Mouse (Mus musculus): Measurements from ENCODE around the gene Zfhx2. TPM values are rescaled to one million over a fixed set of nuclear protein-coding genes. Genes with fewer than 3 reads are reported as not detected.

Gene Zfhx2
- polyA plus RNA-seq, 1 experiment from 2014 or later: 39.9 TPM

DNA sequence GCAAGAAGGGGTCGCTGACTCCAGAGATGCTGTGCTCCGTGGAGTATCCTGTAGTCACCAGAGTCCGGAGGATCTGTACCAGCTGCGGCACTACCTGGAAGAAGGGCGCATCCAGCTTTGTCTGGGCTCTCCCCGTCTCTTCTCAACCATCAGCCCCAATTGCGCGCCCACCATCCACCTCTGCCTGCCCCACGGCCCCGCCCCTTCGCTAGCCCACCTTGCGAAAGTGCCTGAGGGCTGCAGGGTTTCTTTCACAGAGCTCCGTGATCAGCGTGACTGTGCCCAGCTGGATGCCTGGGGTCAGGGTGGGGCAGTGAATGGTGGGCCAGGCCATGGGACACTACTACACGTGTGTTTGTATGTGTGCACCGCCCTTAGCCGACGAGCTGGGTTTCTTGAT, 12.2 kb upstream of the Zfhx2 start:
- ATAC-seq: no peak
- H3K27me3 ChIP-seq: peaks cover 11% of the 10 kb centered on the region; the same call in 1 of the 2 replicates
- no peaks in the 10 kb centered on the region for H3K36me3 ChIP-seq
- no peak overlapping the region for H3K4me3 ChIP-seq (replicated peaks)
- H3K9me3 ChIP-seq: no peaks in the 10 kb centered on the region
- H3K4me1 ChIP-seq (replicated peaks): peaks cover 39% of the 10 kb centered on the region
- H3K27ac ChIP-seq: no peak overlapping the region
- WGBS: 85% methylated on average over 18 of the region's 18 CpGs
- H3K9ac ChIP-seq (replicated peaks): no peak overlapping the region
- H3K4me2 ChIP-seq (replicated peaks): no peak overlapping the region

DNA sequence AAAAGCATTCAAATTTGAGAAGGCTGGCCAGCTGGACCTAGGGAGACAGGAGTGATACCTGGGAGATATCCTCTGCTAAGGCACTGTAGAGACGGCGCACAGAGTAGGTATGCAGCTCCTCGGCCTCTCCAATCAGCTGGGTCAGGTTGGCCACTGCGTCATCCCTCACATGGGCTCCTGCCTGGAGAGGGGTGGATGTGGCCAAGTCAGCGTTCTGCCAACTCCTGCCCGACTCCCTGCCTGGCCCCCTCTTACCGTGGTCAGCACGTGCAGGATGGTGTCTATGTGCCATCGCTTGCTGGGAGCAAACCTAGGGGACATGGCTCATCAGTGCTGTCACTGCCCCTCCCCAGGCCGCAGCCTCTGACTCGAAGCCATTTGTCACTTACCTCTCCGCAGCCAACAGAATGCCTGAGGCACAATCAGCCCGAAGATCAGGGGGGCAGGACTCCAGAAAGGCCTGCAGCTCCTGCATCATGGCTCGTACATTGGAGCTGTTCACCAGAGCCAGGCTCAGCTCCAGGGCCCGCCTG, 10.2 kb upstream of the Zfhx2 start:
- Histone ChIP-seq H3K36me3 (0 out of 2 replicates have a peak, but pooled peaks cover 7% of the 10 kb centered on the region), H3K4me2 (replicated peaks) (no peak overlapping the region), H3K9ac (replicated peaks) (no peak overlapping the region), H3K27me3 (peaks cover 11% of the 10 kb centered on the region; the same call in 1 of the 2 replicates), H3K4me1 (replicated peaks) (peaks cover 27% of the 10 kb centered on the region), H3K4me3 (replicated peaks) (no peak overlapping the region), H3K9me3 (no peaks in the 10 kb centered on the region), H3K27ac (no peak overlapping the region)
- 87% methylated on average over 15 of the region's 15 CpGs for WGBS
- ATAC-seq: no peak

DNA sequence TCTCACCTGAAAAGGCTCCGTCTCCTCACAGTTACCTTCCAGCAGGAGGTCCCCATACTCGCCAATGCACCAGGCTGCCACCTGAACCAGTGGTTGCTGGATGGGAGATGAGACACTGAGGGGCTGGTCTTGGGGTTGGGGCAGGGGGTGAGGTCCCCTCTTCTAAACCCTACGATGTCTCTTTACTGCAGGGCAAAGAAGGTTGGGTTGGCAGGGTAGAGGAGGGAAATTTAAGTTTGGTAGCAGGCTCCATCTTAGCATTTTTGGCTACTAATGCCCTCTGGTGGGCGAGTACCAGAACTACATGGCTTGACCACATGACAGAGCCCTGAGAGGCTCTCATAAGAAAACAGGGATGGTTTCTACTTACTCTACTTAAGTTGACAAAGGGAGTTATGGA, 9.5 kb upstream of the Zfhx2 start:
- no peak overlapping the region for H3K9ac ChIP-seq (replicated peaks)
- H3K4me3 ChIP-seq (replicated peaks): no peak overlapping the region
- 0 out of 2 replicates have a peak, but pooled peaks have one; percentile 14 for ATAC-seq
- H3K27me3 ChIP-seq: 0 out of 2 replicates have a peak, but pooled peaks cover 6% of the 10 kb centered on the region
- 0 out of 2 replicates have a peak, but pooled peaks cover 7% of the 10 kb centered on the region for H3K36me3 ChIP-seq
- no peaks in the 10 kb centered on the region for H3K9me3 ChIP-seq
- WGBS: 48% methylated on average over 4 of the region's 4 CpGs
- no peak overlapping the region for H3K4me2 ChIP-seq (replicated peaks)
- H3K27ac ChIP-seq: no peak overlapping the region
- H3K4me1 ChIP-seq (replicated peaks): peaks cover 29% of the 10 kb centered on the region

DNA sequence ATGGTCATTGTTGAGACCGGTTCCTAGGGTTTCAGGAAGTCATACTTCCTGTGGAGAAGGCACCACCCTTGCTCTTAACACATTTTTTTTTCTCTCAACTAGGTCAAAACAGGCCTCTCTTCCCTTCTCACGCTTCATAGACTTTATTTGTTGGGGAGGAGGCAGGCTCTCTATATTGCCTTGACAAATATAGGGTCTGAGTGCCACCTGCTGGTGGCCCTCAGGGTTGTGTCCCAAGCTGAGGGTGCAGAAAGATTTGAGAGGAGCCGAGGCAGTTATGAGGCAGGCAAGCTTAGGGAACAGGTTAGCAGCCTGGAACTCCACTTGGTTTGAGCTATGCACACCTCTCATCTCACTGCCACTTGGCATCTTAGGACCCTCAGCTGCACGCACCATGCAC, 5.9 kb upstream of the Zfhx2 start:
- no peak for ATAC-seq
- peak overlapping the region; percentile 59 for H3K27ac ChIP-seq
- H3K36me3 ChIP-seq: 0 out of 2 replicates have a peak, but pooled peaks cover 7% of the 10 kb centered on the region
- 0 out of 2 replicates have a peak, but pooled peaks cover 4% of the 10 kb centered on the region for H3K27me3 ChIP-seq
- H3K4me3 ChIP-seq (replicated peaks): no peak overlapping the region
- no peak overlapping the region for H3K4me2 ChIP-seq (replicated peaks)
- peaks cover 37% of the 10 kb centered on the region for H3K4me1 ChIP-seq (replicated peaks)
- no peak overlapping the region for H3K9ac ChIP-seq (replicated peaks)
- 62% methylated on average over 4 of the region's 4 CpGs for WGBS
- H3K9me3 ChIP-seq: no peaks in the 10 kb centered on the region

DNA sequence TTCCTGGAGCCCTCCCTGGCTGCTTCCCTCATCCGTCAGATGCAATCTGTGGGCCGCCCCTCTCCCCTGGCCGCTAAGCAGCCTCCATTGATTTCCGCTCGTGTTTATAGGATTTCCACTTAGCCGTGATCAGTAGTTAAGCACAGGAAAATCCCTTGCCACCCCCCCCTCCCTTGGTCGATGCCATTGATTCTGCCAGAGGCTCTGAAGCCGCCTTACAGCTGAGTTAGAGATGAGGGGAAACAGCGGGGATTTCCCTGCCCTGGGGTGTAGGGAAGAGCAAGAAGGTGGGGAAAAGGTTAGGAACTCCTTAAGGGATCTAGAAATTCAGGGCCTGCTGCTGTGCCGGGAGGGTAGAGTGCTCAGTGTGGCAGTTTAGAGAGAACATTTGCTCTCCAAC, 5.5 kb upstream of the Zfhx2 start:
- Histone ChIP-seq H3K27me3 (0 out of 2 replicates have a peak, but pooled peaks cover 4% of the 10 kb centered on the region), H3K4me3 (replicated peaks) (no peak overlapping the region), H3K9ac (replicated peaks) (no peak overlapping the region), H3K9me3 (no peaks in the 10 kb centered on the region), H3K27ac (peak overlapping the region; percentile 59), H3K36me3 (0 out of 2 replicates have a peak, but pooled peaks cover 7% of the 10 kb centered on the region), H3K4me2 (replicated peaks) (peak overlapping the region; percentile 41; the same call in 1 of the 2 replicates), H3K4me1 (replicated peaks) (peaks cover 37% of the 10 kb centered on the region)
- ATAC-seq: no peak
- 52% methylated on average over 10 of the region's 10 CpGs for WGBS

DNA sequence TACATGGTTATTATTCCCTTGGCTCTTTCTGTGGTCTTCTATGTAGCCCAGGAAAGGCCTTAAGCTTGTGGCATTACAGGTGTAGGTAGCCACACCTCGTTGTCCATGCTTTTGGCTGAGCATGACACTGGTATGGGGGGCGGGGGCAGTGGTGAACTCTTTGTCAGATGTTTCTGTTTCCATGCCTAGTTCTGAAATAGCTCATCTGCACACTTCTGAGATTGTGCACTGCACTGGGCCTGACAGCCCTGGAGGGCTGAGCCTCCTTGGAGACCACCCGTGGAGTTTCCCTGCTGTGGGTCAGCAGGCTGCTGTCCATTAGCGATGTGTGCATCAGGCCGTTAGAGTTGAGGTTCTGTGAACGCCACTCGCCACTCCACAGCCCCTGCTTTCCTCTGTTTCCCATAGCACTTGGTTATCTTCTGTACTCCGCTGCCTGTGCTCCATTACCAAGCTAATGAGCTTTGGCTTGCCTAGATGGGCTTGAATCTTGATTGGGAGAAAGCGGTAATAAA, 4.5 kb upstream of the Zfhx2 start:
- Histone ChIP-seq H3K27me3 (0 out of 2 replicates have a peak, but pooled peaks cover 4% of the 10 kb centered on the region), H3K4me2 (replicated peaks) (peak overlapping the region; percentile 41), H3K9ac (replicated peaks) (peak overlapping the region; percentile 49), H3K36me3 (0 out of 2 replicates have a peak, but pooled peaks cover 7% of the 10 kb centered on the region), H3K4me3 (replicated peaks) (peak overlapping the region; percentile 9; the same call in 1 of the 2 replicates), H3K4me1 (replicated peaks) (peaks cover 39% of the 10 kb centered on the region), H3K9me3 (no peaks in the 10 kb centered on the region), H3K27ac (peak overlapping the region; percentile 59)
- WGBS: 52% methylated on average over 9 of the region's 9 CpGs
- ATAC-seq: no peak

DNA sequence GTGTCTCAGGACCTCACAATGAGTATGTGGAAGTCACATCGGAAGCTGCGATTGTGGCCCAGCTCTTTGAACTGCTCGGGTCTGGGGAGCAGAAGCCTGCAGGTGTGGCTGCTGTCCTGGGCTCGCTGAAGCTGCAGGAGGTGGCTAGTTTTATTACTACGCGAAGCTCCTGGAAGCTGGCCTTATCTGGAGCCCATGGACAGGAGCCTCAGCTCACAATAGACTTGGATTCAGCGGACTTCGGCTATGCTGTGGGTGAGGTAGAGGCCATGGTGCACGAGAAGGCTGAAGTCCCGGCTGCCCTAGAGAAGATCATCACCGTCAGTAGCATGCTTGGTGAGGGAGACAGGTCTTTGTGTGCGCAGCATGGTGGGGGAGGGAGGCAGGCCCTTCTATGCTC, 3.5 kb upstream of the Zfhx2 start:
- Histone ChIP-seq H3K9me3 (no peaks in the 10 kb centered on the region), H3K4me3 (replicated peaks) (peak overlapping the region; percentile 64), H3K4me2 (replicated peaks) (peak overlapping the region; percentile 76), H3K4me1 (replicated peaks) (peaks cover 45% of the 10 kb centered on the region), H3K9ac (replicated peaks) (peak overlapping the region; percentile 82), H3K27me3 (0 out of 2 replicates have a peak, but pooled peaks cover 4% of the 10 kb centered on the region), H3K27ac (no peak overlapping the region), H3K36me3 (0 out of 2 replicates have a peak, but pooled peaks cover 7% of the 10 kb centered on the region)
- ATAC-seq: no peak
- WGBS: 68% methylated on average over 12 of the region's 12 CpGs

DNA sequence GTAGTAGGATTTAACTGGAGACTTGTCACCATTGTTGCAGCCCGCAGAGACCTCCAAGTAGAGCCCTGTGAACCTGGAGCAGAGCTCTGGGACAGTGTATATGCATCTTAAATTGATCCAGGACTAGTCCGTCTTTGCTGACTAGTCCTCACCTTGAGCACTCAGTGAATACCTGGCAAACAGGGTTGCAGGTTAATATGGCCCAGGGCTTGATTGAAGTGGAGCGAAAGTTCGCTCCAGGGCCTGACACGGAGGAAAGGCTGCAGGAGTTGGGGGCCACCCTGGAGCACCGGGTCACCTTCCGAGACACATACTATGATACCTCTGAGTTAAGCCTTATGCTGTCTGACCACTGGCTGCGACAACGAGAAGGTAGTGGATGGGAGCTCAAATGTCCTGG, 3.1 kb upstream of the Zfhx2 start:
- Histone ChIP-seq H3K9me3 (no peaks in the 10 kb centered on the region), H3K36me3 (0 out of 2 replicates have a peak, but pooled peaks cover 7% of the 10 kb centered on the region), H3K27me3 (0 out of 2 replicates have a peak, but pooled peaks cover 4% of the 10 kb centered on the region), H3K4me2 (replicated peaks) (peak overlapping the region; percentile 76), H3K4me1 (replicated peaks) (peaks cover 49% of the 10 kb centered on the region), H3K4me3 (replicated peaks) (peak overlapping the region; percentile 64), H3K9ac (replicated peaks) (peak overlapping the region; percentile 82), H3K27ac (peak overlapping the region; percentile 95)
- 62% methylated on average over 9 of the region's 9 CpGs for WGBS
- ATAC-seq: no peak

DNA sequence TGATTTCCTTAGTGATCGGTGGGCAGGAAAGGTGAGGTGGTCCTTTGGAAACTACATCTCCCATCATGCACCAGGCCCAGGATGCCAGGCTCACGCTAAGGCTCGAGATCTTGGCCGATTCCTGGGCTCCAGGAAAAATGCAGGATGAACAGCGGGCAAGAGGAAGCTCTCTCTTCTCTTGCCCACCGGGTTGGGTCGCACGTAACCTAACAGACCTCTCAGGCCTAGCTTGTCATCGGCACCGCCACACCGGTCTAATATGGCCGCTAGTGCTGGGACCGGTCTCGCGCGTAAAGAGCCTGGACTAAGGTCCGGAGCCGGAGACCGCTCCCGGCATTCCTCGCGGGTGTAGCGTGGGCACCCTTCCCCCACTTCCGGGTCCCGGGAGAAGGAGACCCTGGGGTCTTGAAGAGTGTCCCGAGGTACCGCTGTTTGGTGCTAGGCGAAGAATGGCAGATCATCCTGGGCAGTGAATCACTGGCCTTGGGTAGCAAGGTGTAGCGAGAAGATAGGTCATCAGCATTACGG, 2.6 kb upstream of the Zfhx2 start, which contains the start of gene Thtpa:
Gene Thtpa, plus strand, starts transcription at position 81 of the 528 bp plus-strand sequence.
- peak; percentile 62 for ATAC-seq
- under 1% methylated on average over 30 of the region's 30 CpGs for WGBS
- peaks cover 54% of the 10 kb centered on the region for H3K4me1 ChIP-seq (replicated peaks)
- peak within 1 kb of the TSS; percentile 95 for H3K27ac ChIP-seq
- H3K27me3 ChIP-seq: 0 out of 2 replicates have a peak, but pooled peaks cover 4% of the 10 kb centered on the region
- peak within 1 kb of the TSS; percentile 82 for H3K9ac ChIP-seq (replicated peaks)
- peak within 1 kb of the TSS; percentile 76 for H3K4me2 ChIP-seq (replicated peaks)
- peak within 1 kb of the TSS; percentile 64 for H3K4me3 ChIP-seq (replicated peaks)
- H3K9me3 ChIP-seq: no peaks in the 10 kb centered on the region
- H3K36me3 ChIP-seq: 0 out of 2 replicates have a peak, but pooled peaks cover 7% of the 10 kb centered on the region

DNA sequence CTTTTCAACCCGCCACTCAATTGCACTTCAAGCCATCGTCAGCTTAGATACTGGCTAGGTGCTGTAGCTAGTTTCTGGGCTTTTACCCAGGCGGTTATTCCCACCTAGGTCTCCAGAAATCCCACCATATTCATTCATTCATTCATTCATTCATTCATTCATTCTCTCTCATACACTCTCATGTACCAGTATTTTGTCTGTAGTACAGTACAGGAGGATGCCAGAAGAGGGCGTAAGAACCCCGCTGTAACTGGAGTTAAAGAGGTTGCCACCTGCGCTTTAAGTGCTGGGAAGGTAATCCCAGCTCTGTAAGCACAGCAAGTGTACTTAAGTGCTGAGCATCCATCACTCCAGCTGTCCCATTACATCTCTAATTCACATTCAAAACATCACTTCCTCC, 1.8 kb upstream of the Zfhx2 start:
- H3K36me3 ChIP-seq: 0 out of 2 replicates have a peak, but pooled peaks cover 4% of the 10 kb centered on the region
- 0 out of 2 replicates have a peak, but pooled peaks cover 4% of the 10 kb centered on the region for H3K27me3 ChIP-seq
- no peak overlapping the region for H3K27ac ChIP-seq
- no peak for ATAC-seq
- H3K4me3 ChIP-seq (replicated peaks): no peak overlapping the region
- H3K9ac ChIP-seq (replicated peaks): no peak overlapping the region
- WGBS: 41% methylated on average over 6 of the region's 6 CpGs
- peaks cover 62% of the 10 kb centered on the region for H3K4me1 ChIP-seq (replicated peaks)
- H3K9me3 ChIP-seq: no peaks in the 10 kb centered on the region
- H3K4me2 ChIP-seq (replicated peaks): peak overlapping the region; percentile 76

DNA sequence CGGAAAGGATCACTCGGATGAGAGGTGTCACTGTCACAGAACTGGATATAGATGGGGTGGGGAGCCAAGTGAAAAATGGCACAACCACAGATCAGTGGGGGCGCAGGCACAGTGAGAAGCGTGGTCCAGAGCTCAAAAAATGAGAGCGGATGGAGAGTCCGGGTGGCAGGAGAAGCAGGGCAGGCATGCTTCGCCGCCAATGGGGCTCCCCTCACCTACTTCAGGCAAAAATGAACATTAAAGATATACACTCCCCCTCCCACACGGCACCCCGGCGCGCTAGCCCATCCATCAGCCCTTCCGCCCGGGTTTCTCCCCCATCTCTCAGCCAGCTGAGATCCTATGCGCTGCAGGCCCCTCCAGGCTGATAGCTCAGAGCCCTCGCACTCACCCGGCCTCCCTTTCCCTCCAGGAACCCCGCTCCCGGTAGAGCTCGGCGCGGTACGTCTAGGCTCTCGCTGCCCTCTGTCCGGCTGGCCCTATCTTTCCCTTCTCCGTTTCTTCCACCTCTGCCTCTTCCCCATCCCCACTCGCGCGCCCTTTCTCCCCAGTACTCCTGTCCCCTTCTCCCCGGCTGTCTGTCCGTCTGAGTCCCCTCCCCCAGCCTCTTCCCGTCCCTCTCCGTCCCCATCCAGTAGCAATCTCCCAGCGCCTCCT, 787 bp downstream of the Zfhx2 start:
- no peaks in the 10 kb centered on the region for H3K36me3 ChIP-seq
- 2% methylated on average over 34 of the region's 34 CpGs for WGBS
- H3K27ac ChIP-seq: peak overlapping the region; percentile 93
- no peaks in the 10 kb centered on the region for H3K9me3 ChIP-seq
- H3K4me1 ChIP-seq (replicated peaks): peaks cover 72% of the 10 kb centered on the region
- 0 out of 2 replicates have a peak, but pooled peaks cover 4% of the 10 kb centered on the region for H3K27me3 ChIP-seq
- peak overlapping the region; percentile 73 for H3K4me3 ChIP-seq (replicated peaks)
- H3K9ac ChIP-seq (replicated peaks): peak overlapping the region; percentile 95
- peak; percentile 12; the same call in 1 of the 2 replicates for ATAC-seq
- peak overlapping the region; percentile 95 for H3K4me2 ChIP-seq (replicated peaks)

Data from midbrain, embryonic 13.5 days (tissue).